Mouse (Mus musculus) E14TG2a.4 (cell line): ENCODE measurements at regions not wholly inside any gene's neighbourhood (a gene's known extent, or its start where the extent isn't known, plus 50 kb on each side); places are given as distances from the start of the nearest gene placed in this dataset.

Source experiments
- CTCF ChIP-seq: conservative IDR thresholded peaks from 2 replicates; pipeline ENCODE4 v1.5.1; 2014; ENCODE audit warnings: low read length
- NANOG ChIP-seq: IDR thresholded peaks from 2 replicates; pipeline ENCODE4 v1.6.1; 2014; ENCODE audit warnings: borderline replicate concordance, low read length, mixed read lengths
- POU5F1 ChIP-seq: IDR thresholded peaks from 2 replicates; pipeline ENCODE4 v1.6.1; 2014; ENCODE audit warnings: low read length, borderline replicate concordance

- TF ChIP-seq CTCF (no peak), NANOG (no peak), POU5F1 (no peak)
Observed at GRCm38 (mm10) chr1:144307017-144307853, 58.2 kb upstream of the Rgs1 start.
